In genomic region chr1:35806731-35807130, GRCm38 (mm10) we compare ENCODE assay signal across 17 mouse cellular contexts.
DNase-seq lines count a peak whose midpoint lies in the region; ATAC-seq lines count a peak whose summit lies in the region.
"Had no signal": no experiment of that assay in that cellular context is flagged by ENCODE, and none has a peak within 500 bp of the region (broad histone marks: within the 10 kb centered on the region; RNA-seq: fewer than 3 reads in every experiment).

No protein-coding gene starts in this region.

- no peaks in the 10 kb centered on the region for H3K36me3 ChIP-seq in embryonic facial prominence, embryonic 14.5 days (ENCODE audit: control insufficient read depth, insufficient read depth, low read length)
- no peaks in the 10 kb centered on the region for H3K36me3 ChIP-seq in limb, embryonic 15.5 days
- no peaks in the 10 kb centered on the region for H3K36me3 ChIP-seq in heart, embryonic 11.5 days (ENCODE audit: control insufficient read depth, insufficient read depth, low read length)
- H3K36me3 ChIP-seq: G1E; heart, embryonic 12.5 days; hindbrain, embryonic 15.5 days; stomach, embryonic 15.5 days had no signal

- H3K4me1 ChIP-seq in embryonic facial prominence, embryonic 14.5 days (ENCODE audit: control insufficient read depth, insufficient read depth, low read length): peaks cover 13% of the 10 kb centered on the region; the same call in 1 of the 2 replicates
- H3K4me1 ChIP-seq in limb, embryonic 15.5 days: peaks cover 26% of the 10 kb centered on the region
- no peaks in the 10 kb centered on the region for H3K4me1 ChIP-seq in heart, embryonic 11.5 days (ENCODE audit: control insufficient read depth, insufficient read depth, low read length)
- H3K4me1 ChIP-seq: stomach, embryonic 15.5 days had no signal

- intact Hi-C loops in gastrocnemius, postnatal 36 days (cut with DNase I): no loop called here
- intact Hi-C loops in heart, postnatal 36 days (cut with DNase I): no loop called here

- peak; percentile 55 for DNase-seq in gastrocnemius, adult 18-20 months (ENCODE audit: low spot score)
- DNase-seq in gastrocnemius, postnatal 36 days: no peak
- DNase-seq in lung, postnatal 10 days: peak; percentile 38
- no peak for DNase-seq in lung, postnatal 36 days
- peak; percentile 70 for DNase-seq in embryonic facial prominence, embryonic 14.5 days (ENCODE audit: low spot score)
- DNase-seq in heart, postnatal 36 days: no peak
- DNase-seq: cerebellum, adult 11-12 months; kidney, adult 2 months; midbrain, embryonic 14.5 days; right cerebral cortex, postnatal 4 days; thymus, postnatal 25 days had no signal

- H3K9ac ChIP-seq in embryonic facial prominence, embryonic 14.5 days (ENCODE audit: low read depth, low read length): no peak overlapping the region
- no peak overlapping the region for H3K9ac ChIP-seq in limb, embryonic 15.5 days
- no peak overlapping the region for H3K9ac ChIP-seq in heart, embryonic 11.5 days (ENCODE audit: low read depth, low read length)
- H3K9ac ChIP-seq: heart, embryonic 12.5 days; hindbrain, embryonic 15.5 days; stomach, embryonic 15.5 days had no signal

- H3K9me3 ChIP-seq in embryonic facial prominence, embryonic 14.5 days (ENCODE audit: control insufficient read depth, low read length): no peaks in the 10 kb centered on the region
- no peaks in the 10 kb centered on the region for H3K9me3 ChIP-seq in limb, embryonic 15.5 days
- no peaks in the 10 kb centered on the region for H3K9me3 ChIP-seq in heart, embryonic 11.5 days (replicated peaks; ENCODE audit: control insufficient read depth, low read length)
- H3K9me3 ChIP-seq: G1E; hindbrain, embryonic 15.5 days; stomach, embryonic 15.5 days had no signal

- H3K27me3 ChIP-seq in embryonic facial prominence, embryonic 14.5 days (replicated peaks; ENCODE audit: control insufficient read depth, insufficient read depth, low read length): no peaks in the 10 kb centered on the region
- H3K27me3 ChIP-seq in limb, embryonic 15.5 days: no peaks in the 10 kb centered on the region
- no peaks in the 10 kb centered on the region for H3K27me3 ChIP-seq in heart, embryonic 11.5 days (ENCODE audit: control insufficient read depth, insufficient read depth, low read length)
- H3K27me3 ChIP-seq: heart, embryonic 12.5 days; hindbrain, embryonic 15.5 days; stomach, embryonic 15.5 days had no signal

- 0% methylated on average over 1 of the region's 1 CpGs for WGBS in embryonic facial prominence, embryonic 14.5 days
- 3% methylated on average over 1 of the region's 1 CpGs for WGBS in limb, embryonic 15.5 days
- WGBS in heart, embryonic 11.5 days (ENCODE audit: insufficient replicate concordance): 19% methylated on average over 1 of the region's 1 CpGs

- 0 out of 2 replicates have a peak, but pooled peaks have one; percentile 10 for ATAC-seq in embryonic facial prominence, embryonic 14.5 days (ENCODE audit: low read depth)
- ATAC-seq in limb, embryonic 15.5 days (ENCODE audit: insufficient number of reproducible peaks, low FRiP score, low TSS enrichment, low read depth): no peak
- no peak for ATAC-seq in heart, embryonic 11.5 days (replicated peaks; ENCODE audit: insufficient number of reproducible peaks, low FRiP score, low TSS enrichment)

- peak overlapping the region; percentile 7 for H3K27ac ChIP-seq in embryonic facial prominence, embryonic 14.5 days (replicated peaks; ENCODE audit: low read depth, low read length)
- H3K27ac ChIP-seq in limb, embryonic 15.5 days: 0 out of 2 replicates have a peak overlapping the region, but pooled peaks have one; percentile 43
- no peak overlapping the region for H3K27ac ChIP-seq in heart, embryonic 11.5 days (ENCODE audit: low read depth, low read length)
- H3K27ac ChIP-seq: stomach, embryonic 15.5 days had no signal

- no peak overlapping the region for H3K4me2 ChIP-seq in embryonic facial prominence, embryonic 14.5 days (ENCODE audit: low read depth, low read length)
- H3K4me2 ChIP-seq in limb, embryonic 15.5 days: no peak overlapping the region
- no peak overlapping the region for H3K4me2 ChIP-seq in heart, embryonic 11.5 days
- H3K4me2 ChIP-seq: heart, embryonic 12.5 days; hindbrain, embryonic 15.5 days; stomach, embryonic 15.5 days had no signal

- no peak overlapping the region for H3K4me3 ChIP-seq in embryonic facial prominence, embryonic 14.5 days (ENCODE audit: low read depth, low read length)
- no peak overlapping the region for H3K4me3 ChIP-seq in limb, embryonic 15.5 days
- no peak overlapping the region for H3K4me3 ChIP-seq in heart, embryonic 11.5 days (ENCODE audit: low read depth, low read length)
- H3K4me3 ChIP-seq: heart, embryonic 12.5 days; hindbrain, embryonic 15.5 days; stomach, embryonic 15.5 days had no signal

Comparison
In these comparisons a context has a peak if more than half of its experiments do, and no peak if none do; other contexts are left out.
1. DNase-seq: peak in gastrocnemius, adult 18-20 months (single experiment), lung, postnatal 10 days (single experiment) and embryonic facial prominence, embryonic 14.5 days (single experiment); none in gastrocnemius, postnatal 36 days (0 of 2), lung, postnatal 36 days (single experiment) and heart, postnatal 36 days (0 of 2).